Mouse (Mus musculus): ENCODE measurements around the gene Psmc3.

Psmc3 gene

GRCm38 (mm10) chr2:91113334-91113733 is 59.5 kb downstream of the Psmc3 start:
- DNase-seq (ENCODE audit: low read depth, low spot score), result no peak

- DNase-seq (ENCODE audit: low read depth, low spot score), result no peak
Observed at GRCm38 (mm10) chr2:91113852-91114251, 60.0 kb downstream of the Psmc3 start.

- DNase-seq (ENCODE audit: low read depth, low spot score), result peak; percentile 93
Observed at GRCm38 (mm10) chr2:91114781-91115577, 61.2 kb downstream of the Psmc3 start.

GRCm38 (mm10) chr2:91115578-91115970 is 61.8 kb downstream of the Psmc3 start:
- DNase-seq (ENCODE audit: low read depth, low spot score), result no peak

Data from R1 (cell line).